Mouse (Mus musculus) testis, postnatal 14 days (tissue): ENCODE measurements around the gene Rcc2.
A peak's percentile ranks its signal among the peaks of the same experiment; 100 is the strongest.

ENCODE experiments used
- DNase-seq: peaks from one replicate; pipeline ENCODE4 v3.0.0; 2021; ENCODE audit warnings: low spot score

Rcc2 gene

GRCm38 (mm10) chr4:140761601-140762000 lies 61.3 kb downstream of the Rcc2 start:
- DNase-seq, result no peak

- DNase-seq, result peak; percentile 57
These were observed 62.8 kb downstream of the Rcc2 start for GRCm38 (mm10) chr4:140763158-140763557.

- no peak for DNase-seq
These were observed 65.6 kb downstream of the Rcc2 start for GRCm38 (mm10) chr4:140765936-140766335.

GRCm38 (mm10) chr4:140768973-140769372 lies 68.6 kb downstream of the Rcc2 start:
- DNase-seq, result no peak

GRCm38 (mm10) chr4:140770433-140770832 lies 70.1 kb downstream of the Rcc2 start:
- DNase-seq, result peak; percentile 77

GRCm38 (mm10) chr4:140771091-140771490 lies 70.8 kb downstream of the Rcc2 start:
- no peak for DNase-seq
